Mouse (Mus musculus) midbrain, postnatal 0 days (tissue): ENCODE results near the gene Snrpa1. TPM values are rescaled to one million over a fixed set of nuclear protein-coding genes. Genes with fewer than 3 reads are reported as not detected.

Experiments used
- ATAC-seq: fragments of 200-750 bp; cut with Nextera tagmentation; 2 replicates; pipeline ENCODE4 v1.8.0; 2017; ENCODE audit warnings: moderate number of reproducible peaks, mild to moderate bottlenecking, moderate TSS enrichment, moderate library complexity; ENCODE audit not compliant: low FRiP score
- DNase-seq: peaks from one replicate; pipeline ENCODE4 v3.0.0-alpha.2; 2015; ENCODE audit warnings: low spot score
- H3K27ac ChIP-seq: fragments of 300-500 bp; sonication (generic); 2 replicates; pipeline ENCODE4 v1.5.1; 2014; ENCODE audit warnings: low read depth, mild to moderate bottlenecking, low read length, mixed read lengths
- H3K27me3 ChIP-seq: fragments of 300-500 bp; sonication (generic); 2 replicates; pipeline ENCODE4 v1.6.1; 2014; ENCODE audit warnings: low read length, control low read depth, mixed read lengths; ENCODE audit not compliant: insufficient read depth
- H3K36me3 ChIP-seq: fragments of 300-500 bp; sonication (generic); 2 replicates; pipeline ENCODE4 v1.6.1; 2014; ENCODE audit warnings: low read length, control low read depth, mixed read lengths; ENCODE audit not compliant: insufficient read depth
- H3K4me1 ChIP-seq: fragments of 300-500 bp; sonication (generic); 2 replicates; pipeline ENCODE4 v1.6.1; 2014; ENCODE audit warnings: mild to moderate bottlenecking, control low read depth, antibody characterized with exemption, low read length, mixed read lengths; ENCODE audit not compliant: insufficient read depth
- H3K4me2 ChIP-seq: fragments of 300-500 bp; sonication (generic); 2 replicates; pipeline ENCODE4 v1.6.1; 2014; ENCODE audit warnings: low read depth, mild to moderate bottlenecking, low read length, mixed read lengths; ENCODE audit not compliant: poor library complexity, severe bottlenecking
- H3K4me3 ChIP-seq: fragments of 300-500 bp; sonication (generic); 2 replicates; pipeline ENCODE4 v1.5.1; 2014; ENCODE audit warnings: low read depth, mild to moderate bottlenecking, low read length, moderate library complexity
- H3K9ac ChIP-seq: fragments of 300-500 bp; sonication (generic); replicated peaks from 2 replicates; pipeline ENCODE4 v1.6.1; 2014; ENCODE audit warnings: mild to moderate bottlenecking, low read length, moderate library complexity, mixed read lengths; ENCODE audit not compliant: poor library complexity, severe bottlenecking
- H3K9me3 ChIP-seq: fragments of 300-500 bp; sonication (generic); 2 replicates; pipeline ENCODE4 v1.6.1; 2016; ENCODE audit warnings: low read length, control low read depth
- CTCF ChIP-seq: IDR thresholded peaks from 2 replicates; pipeline ENCODE4 v1.5.1; 2016; ENCODE audit warnings: antibody characterized with exemption, mild to moderate bottlenecking
- WGBS: fragments of 180-500 bp; shearing (Covaris S2); extraction: QIAGEN DNeasy Blood & Tissue Kit; methylation state at CpG from one replicate; pipeline ENCODE4 v1.1.7; 2014; 5-methylcytosine and 5-hydroxymethylcytosine counted together
- polyA plus RNA-seq: library from polyadenylated mRNA; unstranded; fragments of >200 nt; fragmentation: Nextera tagmentation; extraction: Ambion mirVana; gene quantifications from 2 replicates; pipeline ENCODE4 v1.2.1, GENCODE M21; 2015
- total RNA-seq: library from RNA; depleted of rRNA; stranded (reverse); fragments of >200 nt; gene quantifications from 2 replicates; pipeline ENCODE4 v1.2.3, GENCODE M21; 2014

Gene Snrpa1
- total and polyA plus RNA-seq, 2 experiments from 2014 or later = 37.0 to 140 TPM

DNA sequence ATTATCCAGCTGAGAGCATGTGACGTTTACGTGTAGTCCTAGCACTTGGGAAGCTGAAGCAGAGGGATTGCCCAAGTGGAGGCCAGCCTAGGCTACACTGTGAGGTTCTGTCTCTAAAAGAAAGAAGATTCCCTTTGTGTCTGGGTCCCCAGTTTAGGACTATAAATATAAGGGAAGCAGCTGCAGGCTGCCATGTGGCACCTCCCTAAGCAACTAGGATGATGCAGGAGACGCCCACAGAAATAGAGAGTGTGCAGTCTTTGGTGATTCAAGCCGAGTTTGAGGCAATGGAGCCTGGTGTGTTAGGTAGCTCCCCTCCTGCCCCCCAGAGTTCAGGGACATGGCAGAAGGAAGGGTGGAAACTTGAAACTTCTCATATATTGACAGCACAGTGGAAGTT, 28.8 kb downstream of the Snrpa1 start:
- H3K4me3 ChIP-seq = no peak overlapping the region
- no peaks in the 10 kb centered on the region for H3K4me1 ChIP-seq
- WGBS = 93% methylated on average over 4 of the region's 4 CpGs

DNA sequence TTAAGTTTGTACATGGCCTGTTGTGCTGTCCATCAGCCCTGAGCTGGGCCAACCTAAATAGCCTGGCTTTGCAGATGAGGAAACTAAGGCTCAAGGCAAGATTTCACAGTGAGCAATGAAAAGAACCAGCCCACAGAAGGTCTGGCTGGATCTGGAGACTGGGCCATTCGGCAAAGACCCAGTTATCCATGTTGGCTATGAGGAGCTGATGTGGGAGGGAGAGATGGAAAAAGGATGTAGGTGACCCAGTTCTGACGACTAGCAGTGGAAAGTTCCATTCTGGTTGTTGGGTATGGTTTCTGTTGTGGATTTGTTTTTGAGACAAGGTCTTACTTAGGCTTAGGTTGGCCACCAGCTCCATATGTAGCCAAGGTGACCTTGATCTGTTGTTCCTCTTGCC, 29.3 kb downstream of the Snrpa1 start:
- TF ChIP-seq CTCF = no peak
- 92% methylated on average over 2 of the region's 2 CpGs for WGBS
- ATAC-seq = no peak
- Histone ChIP-seq H3K4me2 (no peak overlapping the region), H3K9ac (no peak overlapping the region), H3K4me1 (no peaks in the 10 kb centered on the region), H3K27ac (no peak overlapping the region), H3K36me3 (peaks cover 60% of the 10 kb centered on the region), H3K9me3 (no peaks in the 10 kb centered on the region), H3K4me3 (no peak overlapping the region), H3K27me3 (no peaks in the 10 kb centered on the region)
- no peak for DNase-seq

More for the DNA sequence above, 28.8 kb downstream of the Snrpa1 start:
- ATAC-seq = no peak
- no peak overlapping the region for H3K9ac ChIP-seq
- H3K4me2 ChIP-seq = no peak overlapping the region
- no peaks in the 10 kb centered on the region for H3K27me3 ChIP-seq
- peaks cover 60% of the 10 kb centered on the region for H3K36me3 ChIP-seq
- H3K27ac ChIP-seq = no peak overlapping the region
- TF ChIP-seq CTCF = no peak
- no peaks in the 10 kb centered on the region for H3K9me3 ChIP-seq
- DNase-seq = no peak

DNA sequence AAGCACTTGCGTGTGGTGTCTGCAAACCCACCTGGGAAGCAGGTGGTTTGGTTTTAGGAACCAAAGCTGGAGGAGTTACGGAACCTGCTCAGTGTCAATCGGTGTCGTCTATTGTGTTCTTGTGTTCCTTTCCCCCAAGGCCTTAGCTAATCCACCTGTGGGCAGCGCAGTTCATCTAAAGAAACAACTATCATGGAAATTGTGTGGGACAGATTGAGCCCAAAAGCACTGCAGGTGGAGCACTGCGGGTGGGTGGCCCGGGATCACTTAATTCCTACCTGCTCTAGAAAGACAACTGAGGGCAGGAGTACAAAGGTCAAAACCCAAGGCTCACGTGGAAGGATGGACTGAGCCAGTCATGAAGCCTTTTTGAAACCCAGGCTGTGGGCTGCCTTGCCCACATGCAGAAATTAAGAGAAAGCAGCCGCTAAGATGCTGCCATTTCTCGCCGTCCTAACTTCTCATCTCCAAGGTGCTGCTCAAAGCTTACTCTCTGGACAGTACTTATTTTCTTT, 31.9 kb downstream of the Snrpa1 start:
- H3K4me3 ChIP-seq = no peak overlapping the region
- H3K36me3 ChIP-seq = peaks cover 45% of the 10 kb centered on the region
- no peak overlapping the region for H3K4me2 ChIP-seq
- H3K27ac ChIP-seq = no peak overlapping the region
- no peaks in the 10 kb centered on the region for H3K9me3 ChIP-seq
- no peaks in the 10 kb centered on the region for H3K4me1 ChIP-seq
- H3K9ac ChIP-seq = no peak overlapping the region
- 85% methylated on average over 11 of the region's 11 CpGs for WGBS
- no peaks in the 10 kb centered on the region for H3K27me3 ChIP-seq
- ATAC-seq (no peak), DNase-seq (no peak)
- no peak for TF ChIP-seq CTCF

DNA sequence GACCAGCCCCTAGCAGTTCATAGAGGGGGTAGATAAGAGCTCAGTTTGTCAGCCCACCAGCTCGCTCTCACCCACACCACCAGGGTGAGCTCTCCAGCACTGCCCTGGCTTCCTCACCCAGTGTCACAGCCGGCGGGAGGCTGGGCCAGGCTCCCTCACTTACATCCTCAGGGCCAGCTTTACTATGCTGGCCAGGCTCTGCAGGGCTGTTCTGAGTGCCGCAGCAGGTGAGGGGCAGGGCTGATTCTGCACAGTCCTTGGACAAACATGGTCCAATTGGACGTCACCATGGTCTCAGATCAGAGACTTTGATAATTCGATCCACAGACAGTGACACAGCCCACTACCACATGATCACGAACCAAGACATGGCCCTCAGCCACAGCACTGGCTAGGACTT, 32.8 kb downstream of the Snrpa1 start:
- DNase-seq (no peak), ATAC-seq (peak; percentile 52; the same call in 1 of the 2 replicates)
- no peak overlapping the region for H3K9ac ChIP-seq
- H3K9me3 ChIP-seq = no peaks in the 10 kb centered on the region
- no peaks in the 10 kb centered on the region for H3K4me1 ChIP-seq
- peaks cover 42% of the 10 kb centered on the region for H3K36me3 ChIP-seq
- TF ChIP-seq CTCF = no peak
- H3K27ac ChIP-seq = no peak overlapping the region
- H3K27me3 ChIP-seq = no peaks in the 10 kb centered on the region
- no peak overlapping the region for H3K4me3 ChIP-seq
- WGBS = 82% methylated on average over 7 of the region's 7 CpGs
- no peak overlapping the region for H3K4me2 ChIP-seq

DNA sequence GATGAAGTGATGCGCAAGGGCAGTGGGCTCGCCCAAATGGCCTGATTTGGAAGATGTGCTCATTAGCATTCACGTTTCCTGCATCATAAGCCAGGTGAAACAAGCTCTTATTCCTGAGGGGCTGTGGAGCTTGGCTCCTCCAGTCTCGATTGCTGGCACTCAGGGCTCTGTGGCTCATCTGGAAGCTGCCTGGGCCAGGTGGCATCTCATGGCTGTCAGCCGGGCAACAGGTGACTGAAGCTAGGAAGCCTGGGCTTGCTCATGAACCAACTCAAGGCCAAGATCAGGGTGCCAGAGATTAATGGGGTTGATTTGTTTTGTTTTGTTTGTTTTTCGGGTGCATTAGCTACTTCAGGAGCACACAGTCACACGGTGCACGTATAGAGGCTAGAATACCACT, 33.9 kb downstream of the Snrpa1 start:
- Histone ChIP-seq H3K4me1 (no peaks in the 10 kb centered on the region), H3K36me3 (peaks cover 31% of the 10 kb centered on the region), H3K9ac (no peak overlapping the region), H3K27ac (no peak overlapping the region), H3K27me3 (no peaks in the 10 kb centered on the region), H3K9me3 (no peaks in the 10 kb centered on the region), H3K4me2 (no peak overlapping the region), H3K4me3 (no peak overlapping the region)
- 93% methylated on average over 8 of the region's 8 CpGs for WGBS
- no peak for DNase-seq
- TF ChIP-seq CTCF = no peak
- no peak for ATAC-seq

DNA sequence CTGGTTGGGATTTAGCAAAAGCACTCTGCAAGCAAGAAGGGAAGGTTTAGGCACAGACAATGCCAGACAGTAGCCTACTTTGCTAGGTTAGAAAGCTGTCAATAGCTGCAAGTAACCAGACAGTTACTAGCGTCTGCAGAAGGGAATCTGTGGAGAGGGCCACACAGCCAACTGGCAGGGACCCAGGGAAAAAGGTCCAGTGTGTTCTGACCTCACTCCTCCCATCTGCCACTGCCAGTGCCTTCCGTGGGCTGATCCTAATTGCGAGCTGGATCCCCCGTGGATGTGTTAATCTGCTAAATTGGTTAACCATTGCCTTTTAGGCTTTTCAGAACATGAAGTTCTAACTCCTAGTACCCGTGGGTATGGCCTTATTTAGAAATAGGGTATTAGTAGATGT, 35.3 kb downstream of the Snrpa1 start:
- 72% methylated on average over 5 of the region's 5 CpGs for WGBS
- Histone ChIP-seq H3K9me3 (no peaks in the 10 kb centered on the region), H3K27ac (no peak overlapping the region), H3K4me3 (no peak overlapping the region), H3K27me3 (no peaks in the 10 kb centered on the region), H3K4me1 (no peaks in the 10 kb centered on the region), H3K9ac (no peak overlapping the region), H3K4me2 (no peak overlapping the region), H3K36me3 (peaks cover 18% of the 10 kb centered on the region)
- ATAC-seq (no peak), DNase-seq (peak; percentile 21)
- TF ChIP-seq CTCF = no peak
